Mouse (Mus musculus) embryonic facial prominence, embryonic 12.5 days (tissue): ENCODE data around the gene Edem3. TPM values are rescaled to one million over a fixed set of nuclear protein-coding genes. Genes with fewer than 3 reads are reported as not detected.
A peak's percentile ranks its signal among the peaks of the same experiment; 100 is the strongest.

Source experiments
- ATAC-seq: fragments of 200-750 bp; cut with Nextera tagmentation; 2 replicates; pipeline ENCODE4 v1.8.0; 2017; ENCODE audit not compliant: insufficient number of reproducible peaks, insufficient read depth, low FRiP score, low TSS enrichment
- H3K27ac ChIP-seq: fragments of 300-500 bp; sonication (generic); 2 replicates; pipeline ENCODE4 v1.5.1; 2016; ENCODE audit warnings: mild to moderate bottlenecking
- H3K27me3 ChIP-seq: fragments of 300-500 bp; sonication (generic); 2 replicates; pipeline ENCODE4 v1.6.1; 2016; ENCODE audit warnings: mild to moderate bottlenecking, moderate library complexity
- H3K36me3 ChIP-seq: fragments of 300-500 bp; sonication (generic); 2 replicates; pipeline ENCODE4 v1.6.1; 2016; ENCODE audit warnings: mild to moderate bottlenecking
- H3K4me1 ChIP-seq: fragments of 300-500 bp; sonication (generic); 2 replicates; pipeline ENCODE4 v1.6.1; 2016
- H3K4me2 ChIP-seq: fragments of 300-500 bp; sonication (generic); replicated peaks from 2 replicates; pipeline ENCODE4 v1.6.1; 2016; ENCODE audit warnings: mild to moderate bottlenecking, moderate library complexity
- H3K4me3 ChIP-seq: fragments of 300-500 bp; sonication (generic); 2 replicates; pipeline ENCODE4 v1.5.1; 2016; ENCODE audit warnings: mild to moderate bottlenecking
- H3K9ac ChIP-seq: fragments of 300-500 bp; sonication (generic); 2 replicates; pipeline ENCODE4 v1.6.1; 2016; ENCODE audit warnings: mild to moderate bottlenecking, moderate library complexity
- H3K9me3 ChIP-seq: fragments of 300-500 bp; sonication (generic); 2 replicates; pipeline ENCODE4 v1.6.1; 2016; ENCODE audit warnings: mild to moderate bottlenecking, moderate library complexity
- WGBS: fragments of 180-500 bp; shearing (Covaris S2); methylation state at CpG from one replicate; pipeline ENCODE4 v1.1.7; 2016; 5-methylcytosine and 5-hydroxymethylcytosine counted together
- polyA plus RNA-seq: library from polyadenylated mRNA; unstranded; fragments of >200 nt; fragmentation: Nextera tagmentation; extraction: Ambion mirVana; gene quantifications from 2 replicates; pipeline ENCODE4 v1.2.1, GENCODE M21; 2016

Gene Edem3
- 24.6 and 27.6 TPM in 2 replicates for polyA plus RNA-seq

GRCm38 (mm10) chr1:151754881-151755659 is at the start of gene Edem3:
Edem3 (plus strand) TSS chr1:151755371.
- no peaks in the 10 kb centered on the region for H3K36me3 ChIP-seq
- H3K27me3 ChIP-seq = no peaks in the 10 kb centered on the region
- H3K4me3 ChIP-seq = peak within 1 kb of the TSS; percentile 99
- peaks cover 15% of the 10 kb centered on the region for H3K4me1 ChIP-seq
- peak; percentile 100 for ATAC-seq
- H3K4me2 ChIP-seq = peak within 1 kb of the TSS; percentile 98
- H3K9me3 ChIP-seq = no peaks in the 10 kb centered on the region
- H3K27ac ChIP-seq = peak within 1 kb of the TSS; percentile 77
- WGBS = under 1% methylated on average over 64 of the region's 64 CpGs
- H3K9ac ChIP-seq = peak within 1 kb of the TSS; percentile 78

GRCm38 (mm10) chr1:151705723-151706396 is 49.3 kb upstream of the Edem3 start:
- no peak overlapping the region for H3K27ac ChIP-seq
- peak; percentile 35; the same call in 1 of the 2 replicates for ATAC-seq
- H3K4me1 ChIP-seq = peaks cover 9% of the 10 kb centered on the region; the same call in 1 of the 2 replicates
- no peaks in the 10 kb centered on the region for H3K27me3 ChIP-seq
- no peaks in the 10 kb centered on the region for H3K36me3 ChIP-seq
- H3K4me3 ChIP-seq = no peak overlapping the region
- H3K9ac ChIP-seq = no peak overlapping the region
- H3K9me3 ChIP-seq = no peaks in the 10 kb centered on the region
- WGBS = 37% methylated on average over 11 of the region's 11 CpGs
- H3K4me2 ChIP-seq = no peak overlapping the region

- no peaks in the 10 kb centered on the region for H3K27me3 ChIP-seq
- H3K27ac ChIP-seq = no peak overlapping the region
- no peak overlapping the region for H3K9ac ChIP-seq
- ATAC-seq = no peak
- H3K36me3 ChIP-seq = no peaks in the 10 kb centered on the region
- H3K4me3 ChIP-seq = no peak overlapping the region
- no peak overlapping the region for H3K4me2 ChIP-seq
- 79% methylated on average over 3 of the region's 3 CpGs for WGBS
- no peaks in the 10 kb centered on the region for H3K9me3 ChIP-seq
- H3K4me1 ChIP-seq = peaks cover 9% of the 10 kb centered on the region; the same call in 1 of the 2 replicates
These were observed 48.8 kb upstream of the Edem3 start for GRCm38 (mm10) chr1:151706397-151706752.

GRCm38 (mm10) chr1:151708966-151709733 is 46.0 kb upstream of the Edem3 start:
- H3K4me1 ChIP-seq = peaks cover 9% of the 10 kb centered on the region; the same call in 1 of the 2 replicates
- no peak overlapping the region for H3K9ac ChIP-seq
- no peaks in the 10 kb centered on the region for H3K9me3 ChIP-seq
- no peak overlapping the region for H3K27ac ChIP-seq
- no peak overlapping the region for H3K4me2 ChIP-seq
- 59% methylated on average over 13 of the region's 13 CpGs for WGBS
- H3K27me3 ChIP-seq = no peaks in the 10 kb centered on the region
- H3K36me3 ChIP-seq = no peaks in the 10 kb centered on the region
- H3K4me3 ChIP-seq = no peak overlapping the region
- no peak for ATAC-seq

- no peaks in the 10 kb centered on the region for H3K9me3 ChIP-seq
- WGBS = 51% methylated on average over 2 of the region's 2 CpGs
- no peaks in the 10 kb centered on the region for H3K27me3 ChIP-seq
- no peak overlapping the region for H3K9ac ChIP-seq
- H3K4me2 ChIP-seq = no peak overlapping the region
- ATAC-seq = no peak
- peaks cover 9% of the 10 kb centered on the region; the same call in 1 of the 2 replicates for H3K4me1 ChIP-seq
- no peak overlapping the region for H3K4me3 ChIP-seq
- no peak overlapping the region for H3K27ac ChIP-seq
- H3K36me3 ChIP-seq = no peaks in the 10 kb centered on the region
These were observed 45.5 kb upstream of the Edem3 start for GRCm38 (mm10) chr1:151709734-151710022.

- Histone ChIP-seq H3K27ac (no peak overlapping the region), H3K9ac (no peak overlapping the region), H3K4me3 (no peak overlapping the region), H3K36me3 (no peaks in the 10 kb centered on the region), H3K4me2 (no peak overlapping the region), H3K9me3 (no peaks in the 10 kb centered on the region), H3K4me1 (peaks cover 9% of the 10 kb centered on the region; the same call in 1 of the 2 replicates), H3K27me3 (no peaks in the 10 kb centered on the region)
- ATAC-seq = no peak
- WGBS = 63% methylated on average over 5 of the region's 5 CpGs
These were observed 44.6 kb upstream of the Edem3 start for GRCm38 (mm10) chr1:151710424-151711055.

GRCm38 (mm10) chr1:151711062-151711461 is 44.1 kb upstream of the Edem3 start:
- no peak for ATAC-seq
- no peak overlapping the region for H3K4me2 ChIP-seq
- 64% methylated on average over 7 of the region's 7 CpGs for whole genome bisulfite sequencing
- no peak overlapping the region for H3K4me3 ChIP-seq
- H3K9me3 ChIP-seq = no peaks in the 10 kb centered on the region
- no peaks in the 10 kb centered on the region for H3K27me3 ChIP-seq
- H3K27ac ChIP-seq = no peak overlapping the region
- H3K9ac ChIP-seq = no peak overlapping the region
- H3K4me1 ChIP-seq = peaks cover 9% of the 10 kb centered on the region; the same call in 1 of the 2 replicates
- no peaks in the 10 kb centered on the region for H3K36me3 ChIP-seq

GRCm38 (mm10) chr1:151712664-151713063 is 42.5 kb upstream of the Edem3 start:
- Histone ChIP-seq H3K27ac (no peak overlapping the region), H3K4me3 (no peak overlapping the region), H3K4me2 (no peak overlapping the region), H3K27me3 (no peaks in the 10 kb centered on the region), H3K36me3 (no peaks in the 10 kb centered on the region), H3K9ac (no peak overlapping the region), H3K4me1 (peaks cover 9% of the 10 kb centered on the region; the same call in 1 of the 2 replicates), H3K9me3 (no peaks in the 10 kb centered on the region)
- WGBS = 42% methylated on average over 5 of the region's 5 CpGs
- no peak for ATAC-seq

GRCm38 (mm10) chr1:151713622-151714021 is 41.5 kb upstream of the Edem3 start:
- Histone ChIP-seq H3K9me3 (no peaks in the 10 kb centered on the region), H3K4me2 (no peak overlapping the region), H3K36me3 (no peaks in the 10 kb centered on the region), H3K9ac (no peak overlapping the region), H3K27me3 (no peaks in the 10 kb centered on the region), H3K27ac (no peak overlapping the region), H3K4me1 (peaks cover 9% of the 10 kb centered on the region; the same call in 1 of the 2 replicates), H3K4me3 (no peak overlapping the region)
- no peak for ATAC-seq

- 75% methylated on average over 11 of the region's 11 CpGs for WGBS
- H3K4me2 ChIP-seq = no peak overlapping the region
- H3K9ac ChIP-seq = no peak overlapping the region
- no peaks in the 10 kb centered on the region for H3K9me3 ChIP-seq
- H3K27ac ChIP-seq = no peak overlapping the region
- ATAC-seq = no peak
- H3K4me1 ChIP-seq = no peaks in the 10 kb centered on the region
- H3K4me3 ChIP-seq = no peak overlapping the region
- no peaks in the 10 kb centered on the region for H3K36me3 ChIP-seq
- H3K27me3 ChIP-seq = no peaks in the 10 kb centered on the region
These were observed 39.0 kb upstream of the Edem3 start for GRCm38 (mm10) chr1:151716024-151716710.

- no peaks in the 10 kb centered on the region for H3K27me3 ChIP-seq
- ATAC-seq = no peak
- H3K36me3 ChIP-seq = no peaks in the 10 kb centered on the region
- WGBS = 87% methylated on average over 5 of the region's 5 CpGs
- H3K9ac ChIP-seq = no peak overlapping the region
- no peak overlapping the region for H3K4me2 ChIP-seq
- H3K9me3 ChIP-seq = no peaks in the 10 kb centered on the region
- H3K4me1 ChIP-seq = no peaks in the 10 kb centered on the region
- no peak overlapping the region for H3K4me3 ChIP-seq
- H3K27ac ChIP-seq = no peak overlapping the region
These were observed 37.5 kb upstream of the Edem3 start for GRCm38 (mm10) chr1:151717624-151718023.
